Mouse (Mus musculus) liver, embryonic 15.5 days (tissue): ENCODE data around the gene Hoxd13. TPM values are rescaled to one million over a fixed set of nuclear protein-coding genes. Genes with fewer than 3 reads are reported as not detected.

Experiments used
- ATAC-seq: fragments of 200-750 bp; cut with Nextera tagmentation; 2 replicates; pipeline ENCODE4 v1.8.0; 2017; ENCODE audit warnings: moderate number of reproducible peaks, mild to moderate bottlenecking, moderate library complexity; ENCODE audit not compliant: insufficient read depth
- H3K27ac ChIP-seq: fragments of 300-500 bp; sonication (generic); replicated peaks from 2 replicates; pipeline ENCODE4 v1.5.1; 2015; ENCODE audit warnings: mild to moderate bottlenecking, inconsistent platforms
- H3K27me3 ChIP-seq: fragments of 300-500 bp; sonication (generic); 2 replicates; pipeline ENCODE4 v1.6.1; 2015; ENCODE audit warnings: mild to moderate bottlenecking, inconsistent platforms
- H3K36me3 ChIP-seq: fragments of 300-500 bp; sonication (generic); replicated peaks from 2 replicates; pipeline ENCODE4 v1.6.1; 2015; ENCODE audit warnings: moderate library complexity, mild to moderate bottlenecking, inconsistent platforms
- H3K4me1 ChIP-seq: fragments of 300-500 bp; sonication (generic); replicated peaks from 2 replicates; pipeline ENCODE4 v1.6.1; 2015; ENCODE audit warnings: inconsistent platforms
- H3K4me2 ChIP-seq: fragments of 300-500 bp; sonication (generic); 2 replicates; pipeline ENCODE4 v1.6.1; 2015; ENCODE audit warnings: moderate library complexity, mild to moderate bottlenecking, inconsistent platforms
- H3K4me3 ChIP-seq: fragments of 300-500 bp; sonication (generic); replicated peaks from 2 replicates; pipeline ENCODE4 v1.5.1; 2015; ENCODE audit warnings: mild to moderate bottlenecking, inconsistent platforms
- H3K9ac ChIP-seq: fragments of 300-500 bp; sonication (generic); 2 replicates; pipeline ENCODE4 v1.6.1; 2015; ENCODE audit warnings: moderate library complexity, mild to moderate bottlenecking, inconsistent platforms
- H3K9me3 ChIP-seq: fragments of 300-500 bp; sonication (generic); replicated peaks from 2 replicates; pipeline ENCODE4 v1.6.1; 2016; ENCODE audit warnings: inconsistent platforms
- WGBS: fragments of 180-500 bp; shearing (Covaris S2); methylation state at CpG from one replicate; pipeline ENCODE4 v1.1.7; 2015; ENCODE audit warnings: mixed read lengths; ENCODE audit not compliant: insufficient replicate concordance; 5-methylcytosine and 5-hydroxymethylcytosine counted together
- polyA plus RNA-seq: library from polyadenylated mRNA; unstranded; fragments of >200 nt; fragmentation: Nextera tagmentation; extraction: Ambion mirVana; gene quantifications from 2 replicates; pipeline ENCODE4 v1.2.1, GENCODE M21; 2015

Gene Hoxd13
- polyA plus RNA-seq, 1 experiment from 2014 or later = not detected

DNA sequence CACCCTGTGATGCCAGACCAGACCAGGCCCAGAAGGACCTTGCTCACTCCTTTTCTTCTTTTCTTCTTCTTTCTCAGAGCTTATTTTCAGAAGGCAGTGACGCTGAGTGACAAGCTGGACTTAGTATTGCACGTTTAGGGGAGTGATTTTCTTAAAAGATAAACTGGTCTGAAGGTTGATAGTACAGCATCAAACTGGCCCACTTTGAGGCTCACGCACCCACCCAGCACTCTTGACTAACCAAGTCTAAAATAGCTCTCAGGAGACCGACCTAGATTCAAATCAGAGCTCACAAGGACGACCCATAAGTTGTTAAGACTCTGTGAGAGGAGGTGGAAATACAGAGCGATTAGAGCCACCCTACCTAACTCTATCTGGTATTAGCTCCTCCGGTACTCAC, 1.7 kb upstream of the Hoxd13 start:
- Histone ChIP-seq H3K27me3 (peaks cover 99% of the 10 kb centered on the region), H3K9ac (no peak overlapping the region), H3K36me3 (no peaks in the 10 kb centered on the region), H3K4me3 (no peak overlapping the region), H3K4me2 (no peak overlapping the region), H3K9me3 (no peaks in the 10 kb centered on the region), H3K4me1 (no peaks in the 10 kb centered on the region; the same call in 1 of the 2 replicates), H3K27ac (no peak overlapping the region)
- 2% methylated on average over 7 of the region's 7 CpGs for WGBS
- ATAC-seq = no peak

DNA sequence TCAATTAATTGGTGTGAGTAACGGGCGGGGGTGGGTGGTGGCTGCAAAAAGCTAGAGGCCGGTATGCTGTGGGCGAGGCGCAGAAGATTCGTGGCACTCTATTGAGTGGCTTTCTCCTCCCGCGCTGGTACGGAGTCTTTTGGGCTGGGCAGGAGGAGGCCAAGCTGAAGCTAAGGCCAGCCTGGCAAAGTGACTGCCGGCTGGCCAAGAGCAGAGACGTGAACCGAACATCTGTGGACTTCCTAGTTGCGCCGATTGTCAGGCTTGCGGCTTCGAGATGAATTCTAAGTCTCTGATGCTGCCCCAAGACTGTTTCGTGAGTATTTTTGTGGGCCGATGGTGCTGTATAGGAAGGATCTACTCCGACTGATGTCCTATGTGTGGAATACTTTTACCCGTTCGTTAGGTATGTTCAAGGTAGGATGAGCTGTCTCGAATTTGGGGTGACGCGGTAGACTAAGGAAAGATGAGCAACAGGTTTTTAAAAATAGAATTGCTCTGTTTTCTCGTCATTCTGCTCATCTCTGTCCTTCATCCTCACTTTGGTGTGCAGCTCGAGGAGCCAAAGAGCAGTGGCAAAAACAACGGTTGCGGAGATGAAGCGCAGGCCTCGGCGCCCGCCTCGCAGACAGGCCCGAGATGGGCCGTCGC, 794 bp upstream of the Hoxd13 start:
- WGBS = 4% methylated on average over 36 of the region's 36 CpGs
- ATAC-seq = no peak
- no peak overlapping the region for H3K4me3 ChIP-seq
- H3K4me1 ChIP-seq = no peaks in the 10 kb centered on the region; the same call in 1 of the 2 replicates
- H3K9me3 ChIP-seq = no peaks in the 10 kb centered on the region
- H3K4me2 ChIP-seq = no peak overlapping the region
- H3K9ac ChIP-seq = no peak overlapping the region
- H3K36me3 ChIP-seq = no peaks in the 10 kb centered on the region
- H3K27me3 ChIP-seq = peaks cover 99% of the 10 kb centered on the region
- H3K27ac ChIP-seq = no peak overlapping the region

DNA sequence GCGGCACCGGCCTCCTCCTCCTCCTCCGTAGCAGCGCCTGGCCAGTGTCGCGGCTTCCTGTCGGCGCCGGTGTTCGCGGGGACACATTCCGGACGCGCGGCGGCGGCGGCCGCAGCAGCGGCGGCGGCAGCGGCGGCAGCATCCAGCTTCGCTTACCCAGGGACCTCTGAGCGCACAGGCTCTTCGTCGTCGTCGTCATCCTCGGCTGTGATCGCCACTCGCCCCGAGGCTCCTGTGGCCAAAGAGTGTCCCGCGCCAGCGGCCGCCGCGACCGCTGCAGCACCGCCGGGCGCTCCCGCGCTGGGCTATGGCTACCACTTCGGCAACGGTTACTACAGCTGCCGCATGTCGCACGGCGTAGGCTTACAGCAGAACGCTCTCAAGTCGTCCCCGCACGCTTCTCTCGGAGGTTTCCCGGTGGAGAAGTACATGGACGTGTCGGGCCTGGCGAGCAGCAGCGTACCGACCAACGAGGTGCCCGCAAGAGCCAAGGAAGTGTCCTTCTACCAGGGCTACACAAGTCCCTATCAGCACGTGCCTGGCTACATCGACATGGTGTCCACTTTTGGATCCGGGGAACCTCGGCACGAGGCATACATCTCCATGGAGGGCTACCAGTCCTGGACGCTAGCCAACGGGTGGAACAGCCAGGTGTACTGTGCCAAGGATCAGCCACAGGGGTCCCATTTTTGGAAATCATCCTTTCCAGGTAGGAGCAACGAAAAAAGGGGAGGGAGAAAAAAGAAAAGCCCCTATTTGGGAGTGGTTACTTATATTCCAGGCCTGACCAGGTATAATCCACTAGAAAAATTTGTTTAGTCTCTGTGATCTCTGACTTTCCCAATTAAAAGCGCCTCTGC, 490 bp downstream of the Hoxd13 start:
- 1% methylated on average over 67 of the region's 74 CpGs for WGBS
- peak overlapping the region; percentile 37 for H3K4me3 ChIP-seq

DNA sequence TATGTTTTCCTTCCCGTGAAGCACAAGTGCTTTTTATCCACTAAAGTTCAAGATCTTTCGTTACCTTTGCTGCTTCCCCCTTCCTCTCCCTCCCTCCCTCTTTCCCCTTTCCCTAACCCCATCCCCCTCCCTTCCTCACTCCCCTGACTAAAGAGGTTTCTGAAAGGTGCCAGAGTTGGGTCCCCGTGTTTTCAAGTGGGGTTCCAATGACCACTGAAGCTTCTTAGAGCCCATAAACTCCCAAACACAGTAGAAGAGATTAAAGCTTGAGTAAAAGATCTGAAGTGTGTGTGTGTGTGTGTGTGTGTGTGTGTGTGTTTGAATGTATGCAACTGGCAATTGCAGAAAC, 1.1 kb downstream of the Hoxd13 start:
- Histone ChIP-seq H3K27ac (no peak overlapping the region), H3K27me3 (peaks cover 99% of the 10 kb centered on the region), H3K36me3 (no peaks in the 10 kb centered on the region), H3K4me1 (no peaks in the 10 kb centered on the region; the same call in 1 of the 2 replicates), H3K4me3 (no peak overlapping the region), H3K9ac (no peak overlapping the region), H3K9me3 (no peaks in the 10 kb centered on the region), H3K4me2 (no peak overlapping the region)
- 2% methylated on average over 3 of the region's 3 CpGs for WGBS
- ATAC-seq = no peak

More for the DNA sequence above, 490 bp downstream of the Hoxd13 start:
- peaks cover 99% of the 10 kb centered on the region for H3K27me3 ChIP-seq
- H3K4me1 ChIP-seq = no peaks in the 10 kb centered on the region; the same call in 1 of the 2 replicates
- no peak overlapping the region for H3K27ac ChIP-seq
- H3K9me3 ChIP-seq = no peaks in the 10 kb centered on the region
- no peak for ATAC-seq
- H3K4me2 ChIP-seq = peak overlapping the region; percentile 54
- no peaks in the 10 kb centered on the region for H3K36me3 ChIP-seq
- H3K9ac ChIP-seq = no peak overlapping the region

DNA sequence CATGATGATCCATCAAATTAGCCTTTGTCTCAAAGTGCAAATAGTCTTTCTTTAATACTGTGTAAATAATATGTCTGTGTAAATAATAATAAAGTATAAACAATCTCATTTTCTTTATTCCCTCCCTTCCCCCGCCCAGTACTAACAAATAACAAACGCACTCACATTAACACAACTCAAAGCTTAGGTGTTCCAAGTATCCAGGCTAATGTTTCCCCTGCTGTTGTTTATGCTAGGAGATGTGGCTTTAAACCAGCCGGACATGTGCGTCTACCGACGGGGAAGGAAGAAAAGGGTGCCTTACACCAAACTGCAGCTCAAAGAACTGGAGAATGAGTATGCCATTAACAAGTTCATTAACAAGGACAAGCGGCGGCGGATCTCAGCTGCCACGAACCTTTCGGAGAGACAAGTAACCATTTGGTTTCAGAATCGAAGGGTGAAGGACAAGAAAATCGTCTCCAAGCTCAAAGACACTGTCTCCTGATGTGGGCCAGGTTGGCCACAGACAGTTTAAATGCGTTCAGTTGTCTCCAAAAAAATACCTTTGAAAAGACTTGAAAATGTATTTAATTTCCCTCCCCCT, 1.6 kb downstream of the Hoxd13 start:
- no peak for ATAC-seq
- 3% methylated on average over 14 of the region's 14 CpGs for WGBS

DNA sequence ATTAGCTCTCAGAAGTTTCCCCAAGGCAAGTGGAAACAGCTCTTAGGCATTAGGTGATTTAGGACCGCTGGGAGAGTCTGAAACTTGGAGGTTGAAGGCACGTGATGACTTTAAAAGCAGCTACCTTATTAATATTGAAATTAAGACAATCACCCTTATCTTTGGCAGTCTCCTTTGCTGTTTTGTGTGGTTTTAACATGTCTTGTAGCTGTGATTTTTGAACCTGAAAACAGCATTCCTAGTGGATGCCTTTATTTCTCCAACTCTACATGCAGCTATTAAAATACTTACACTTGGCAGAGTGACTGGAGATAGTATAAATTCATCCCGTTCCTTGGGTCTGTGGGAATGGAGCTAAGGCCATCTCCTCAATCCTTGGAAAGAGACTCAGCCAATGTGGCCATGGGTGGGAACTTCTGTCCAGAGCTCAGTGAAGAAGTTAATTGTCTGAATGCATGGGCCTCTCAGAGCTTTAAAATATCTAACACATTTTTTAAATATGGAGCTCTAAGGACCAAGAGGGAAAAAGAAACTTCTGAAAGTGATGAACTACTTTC, 2.6 kb downstream of the Hoxd13 start:
- Histone ChIP-seq H3K9ac (no peak overlapping the region), H3K4me2 (no peak overlapping the region), H3K9me3 (no peaks in the 10 kb centered on the region), H3K27ac (no peak overlapping the region), H3K27me3 (peaks cover 99% of the 10 kb centered on the region), H3K36me3 (no peaks in the 10 kb centered on the region), H3K4me1 (no peaks in the 10 kb centered on the region; the same call in 1 of the 2 replicates), H3K4me3 (no peak overlapping the region)
- ATAC-seq = no peak
- 6% methylated on average over 3 of the region's 3 CpGs for WGBS

More for the DNA sequence above, 1.6 kb downstream of the Hoxd13 start:
- Histone ChIP-seq H3K27ac (no peak overlapping the region), H3K4me3 (no peak overlapping the region), H3K36me3 (no peaks in the 10 kb centered on the region), H3K4me1 (no peaks in the 10 kb centered on the region; the same call in 1 of the 2 replicates), H3K9me3 (no peaks in the 10 kb centered on the region), H3K4me2 (no peak overlapping the region), H3K27me3 (peaks cover 99% of the 10 kb centered on the region), H3K9ac (no peak overlapping the region)

DNA sequence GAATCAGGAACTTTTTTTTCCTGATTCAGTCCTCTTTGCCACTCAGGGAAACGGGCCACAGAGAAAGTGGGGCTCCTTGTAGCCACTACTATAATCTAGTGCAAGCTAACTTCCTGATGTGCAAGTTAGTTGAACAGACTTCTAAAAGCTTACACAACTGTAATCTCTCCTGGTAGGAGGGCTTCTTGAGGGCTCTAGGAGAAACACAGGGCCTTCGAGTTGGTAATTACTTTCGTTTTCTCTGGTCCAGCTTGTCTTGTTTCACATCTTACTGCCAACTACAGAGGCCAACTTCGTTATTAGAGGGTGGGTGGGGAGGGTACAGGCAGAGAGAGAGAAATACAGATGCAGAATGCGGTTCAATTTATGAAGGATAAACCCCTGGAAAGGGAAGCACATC, 3.7 kb downstream of the Hoxd13 start:
- H3K4me3 ChIP-seq = no peak overlapping the region
- H3K9me3 ChIP-seq = no peaks in the 10 kb centered on the region
- ATAC-seq = no peak
- H3K27me3 ChIP-seq = peaks cover 100% of the 10 kb centered on the region
- 3% methylated on average over 5 of the region's 5 CpGs for WGBS
- H3K4me1 ChIP-seq = no peaks in the 10 kb centered on the region; the same call in 1 of the 2 replicates
- H3K27ac ChIP-seq = no peak overlapping the region
- no peak overlapping the region for H3K9ac ChIP-seq
- H3K4me2 ChIP-seq = peak overlapping the region; percentile 23; the same call in 1 of the 2 replicates
- no peaks in the 10 kb centered on the region for H3K36me3 ChIP-seq

DNA sequence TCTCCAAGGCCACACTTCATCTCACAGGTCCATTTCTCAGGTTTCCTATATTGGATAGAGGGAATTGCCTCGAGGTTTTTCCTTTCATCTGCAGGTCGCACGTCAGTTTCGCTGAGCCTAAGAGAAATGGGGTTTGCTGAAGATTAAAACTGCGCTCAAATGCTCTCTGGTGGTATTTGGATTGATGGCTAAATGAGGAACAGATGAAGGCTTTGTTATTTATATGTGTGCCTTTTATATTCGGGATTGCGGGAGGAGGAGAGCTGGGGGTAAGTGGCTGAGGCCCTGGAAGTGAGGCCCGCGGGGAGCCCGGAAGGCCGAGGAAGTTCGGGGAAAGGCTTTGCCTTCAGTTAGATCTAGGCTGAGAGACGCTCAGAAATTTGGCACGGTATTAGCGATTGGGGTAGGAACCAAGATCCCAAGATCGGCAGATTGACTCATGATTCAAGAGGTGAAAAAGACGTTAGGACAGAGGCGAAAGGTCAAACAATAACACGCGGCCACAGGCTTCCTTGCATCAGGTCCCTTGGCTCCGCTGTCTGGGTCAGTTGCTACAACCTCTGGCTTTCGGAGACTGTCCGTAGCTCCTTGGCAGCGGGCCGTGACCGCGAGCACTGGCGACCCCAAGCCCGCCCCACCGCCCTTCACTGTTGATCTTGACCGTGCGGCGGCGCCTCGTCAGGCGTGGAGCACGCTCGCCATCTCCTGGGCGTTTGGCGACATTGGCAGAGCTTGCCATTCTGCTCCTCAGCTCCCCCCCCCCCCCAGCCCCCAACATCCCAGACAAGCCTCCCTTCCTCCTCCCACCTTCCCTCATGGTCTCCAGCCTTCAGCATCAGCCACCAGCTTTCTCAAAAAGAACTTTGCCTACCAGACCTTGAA, 4.6 kb downstream of the Hoxd13 start:
- Histone ChIP-seq H3K27ac (no peak overlapping the region), H3K4me2 (peak overlapping the region; percentile 53), H3K4me3 (peak overlapping the region; percentile 29), H3K36me3 (no peaks in the 10 kb centered on the region), H3K27me3 (peaks cover 100% of the 10 kb centered on the region), H3K4me1 (no peaks in the 10 kb centered on the region; the same call in 1 of the 2 replicates), H3K9ac (no peak overlapping the region), H3K9me3 (no peaks in the 10 kb centered on the region)
- ATAC-seq = no peak
- WGBS = 1% methylated on average over 40 of the region's 40 CpGs

DNA sequence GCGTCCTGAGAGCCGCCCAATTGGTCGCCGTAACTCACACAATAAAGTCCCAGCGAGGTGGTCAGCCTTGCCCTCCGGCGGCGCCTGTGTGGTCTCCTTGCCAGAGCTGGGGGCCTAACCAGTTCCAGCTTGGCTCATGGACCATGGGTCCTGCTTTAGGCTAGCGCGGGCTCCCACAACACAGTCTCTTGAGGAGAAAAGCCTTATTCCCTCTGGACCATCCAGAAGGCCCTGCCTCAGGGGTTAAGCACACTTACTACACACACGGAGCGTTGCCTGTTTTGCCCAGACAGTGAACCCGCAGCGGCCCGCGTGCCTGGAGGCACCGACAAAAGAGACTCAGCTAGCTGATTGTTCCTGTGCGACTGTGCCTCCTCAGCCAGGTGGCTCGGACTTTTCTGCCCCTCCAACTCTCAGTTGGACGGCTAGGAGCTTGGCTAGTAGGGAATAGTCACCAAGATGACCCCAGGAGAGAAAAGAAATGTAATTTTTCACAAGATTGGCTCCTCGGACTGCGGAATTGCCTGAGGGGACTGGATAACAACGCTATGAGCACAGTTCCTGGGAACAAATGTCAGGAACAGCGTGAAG, 5.8 kb downstream of the Hoxd13 start:
- Histone ChIP-seq H3K27ac (no peak overlapping the region), H3K9me3 (no peaks in the 10 kb centered on the region), H3K4me2 (no peak overlapping the region), H3K9ac (no peak overlapping the region), H3K36me3 (no peaks in the 10 kb centered on the region), H3K27me3 (peaks cover 100% of the 10 kb centered on the region), H3K4me1 (no peaks in the 10 kb centered on the region), H3K4me3 (no peak overlapping the region)
- WGBS = 3% methylated on average over 24 of the region's 24 CpGs
- no peak for ATAC-seq
